Mouse (Mus musculus): ENCODE measurements around the gene Ppp1cb.
"Not testable (repeated sequence)": the region's sequence is repeated elsewhere in the genome, so short reads cannot be mapped to it uniquely, and the experiment has no call there.

Ppp1cb gene

DNA sequence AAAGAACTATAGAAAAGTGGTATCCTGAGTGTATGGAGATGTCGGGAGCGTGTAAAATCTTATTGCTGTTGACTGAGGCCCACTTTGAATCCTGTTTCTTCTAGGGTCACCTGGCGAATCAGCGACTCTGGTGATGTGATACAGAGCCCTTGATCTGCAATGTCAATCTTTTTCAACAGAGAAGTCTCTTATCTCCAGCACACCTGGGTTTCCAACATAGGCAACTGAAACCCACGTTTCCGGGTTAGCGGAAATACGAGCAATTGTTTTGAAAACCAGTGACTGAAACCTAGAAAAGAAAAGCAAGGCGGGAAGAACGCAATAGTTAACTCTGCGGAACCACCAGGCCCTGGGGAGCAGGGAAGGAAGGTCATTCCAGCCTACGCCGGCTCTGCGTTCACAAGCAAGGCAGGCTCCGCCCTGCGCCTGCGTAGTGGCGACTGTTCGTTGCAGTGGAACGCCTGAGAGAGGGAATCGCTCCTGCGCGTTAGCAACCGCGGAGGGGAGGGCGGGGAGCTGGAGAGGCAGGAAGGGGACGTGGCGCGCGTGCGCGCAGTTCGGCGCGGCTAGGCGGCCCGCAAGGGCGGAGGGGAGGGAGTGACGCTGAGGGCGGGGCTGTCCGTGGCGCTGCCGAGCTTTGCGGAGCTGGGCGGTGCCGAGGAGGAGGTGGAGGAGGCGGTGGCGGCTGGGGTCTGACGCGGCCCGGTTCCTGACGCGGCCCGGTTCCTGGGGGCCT lies at the start of gene Ppp1cb:
Gene Ppp1cb, plus strand, starts transcription at position 436 of the 736 bp plus-strand sequence.
- peak; percentile 82 to 89 for DNase-seq (ENCODE audit: low spot score in 2 of 2)

DNA sequence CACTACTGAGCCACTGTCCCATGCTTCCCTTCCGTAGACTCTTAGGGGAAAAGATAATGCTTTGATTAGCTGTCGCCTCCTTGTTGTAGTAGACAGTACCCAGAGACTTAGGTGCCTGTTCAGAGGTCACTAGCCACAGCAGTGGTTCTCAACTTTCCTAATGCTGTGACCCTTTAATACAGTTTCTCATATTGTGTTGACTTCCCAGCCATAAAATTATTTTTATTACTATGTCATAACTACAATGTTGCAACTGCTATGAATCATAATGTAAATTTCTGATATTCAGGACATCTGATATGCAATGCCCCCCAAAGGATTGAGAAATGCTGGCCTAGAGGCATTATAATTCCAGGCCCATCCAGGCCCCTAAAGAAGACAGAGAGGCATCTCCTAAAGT lies 48.9 kb upstream of the Ppp1cb start:
- no peak for DNase-seq (ENCODE audit: low spot score in 2 of 2)

DNA sequence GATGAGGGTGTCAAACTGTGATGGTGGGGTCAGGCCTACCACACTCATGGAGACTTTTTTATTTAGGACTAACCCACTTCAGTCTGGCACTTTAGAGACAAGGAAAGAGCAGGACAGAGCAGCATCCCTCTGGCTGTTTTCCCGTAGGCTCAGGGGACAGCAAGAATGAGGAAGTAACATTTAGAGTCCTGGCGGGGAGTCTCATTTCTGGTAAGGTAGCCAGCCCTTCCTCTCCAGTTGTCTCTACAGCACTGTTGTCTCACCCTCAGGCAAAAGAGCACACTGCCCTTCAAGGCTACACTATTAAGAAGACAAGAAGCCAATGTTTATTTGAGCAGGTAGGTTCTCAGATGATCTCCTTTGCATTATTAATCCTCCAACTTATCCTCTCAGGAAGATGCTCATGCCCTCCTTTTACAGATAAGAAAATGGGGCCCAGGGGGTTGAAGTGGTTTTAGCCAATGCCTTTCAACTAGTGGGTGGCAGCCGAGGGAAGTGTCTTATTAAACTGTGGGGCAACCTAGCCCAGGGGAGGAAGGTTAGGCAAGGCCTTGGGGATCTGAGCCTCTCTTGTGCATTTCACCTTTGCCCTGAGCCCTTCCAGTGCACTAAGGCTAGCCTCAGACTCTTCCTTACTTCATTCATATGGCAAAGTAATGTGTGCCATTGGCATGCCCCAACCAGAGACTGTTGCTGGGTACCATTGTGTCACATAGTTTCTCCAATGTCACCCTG lies 47.5 kb upstream of the Ppp1cb start:
- no peak for DNase-seq (ENCODE audit: low spot score in 2 of 2)

DNA sequence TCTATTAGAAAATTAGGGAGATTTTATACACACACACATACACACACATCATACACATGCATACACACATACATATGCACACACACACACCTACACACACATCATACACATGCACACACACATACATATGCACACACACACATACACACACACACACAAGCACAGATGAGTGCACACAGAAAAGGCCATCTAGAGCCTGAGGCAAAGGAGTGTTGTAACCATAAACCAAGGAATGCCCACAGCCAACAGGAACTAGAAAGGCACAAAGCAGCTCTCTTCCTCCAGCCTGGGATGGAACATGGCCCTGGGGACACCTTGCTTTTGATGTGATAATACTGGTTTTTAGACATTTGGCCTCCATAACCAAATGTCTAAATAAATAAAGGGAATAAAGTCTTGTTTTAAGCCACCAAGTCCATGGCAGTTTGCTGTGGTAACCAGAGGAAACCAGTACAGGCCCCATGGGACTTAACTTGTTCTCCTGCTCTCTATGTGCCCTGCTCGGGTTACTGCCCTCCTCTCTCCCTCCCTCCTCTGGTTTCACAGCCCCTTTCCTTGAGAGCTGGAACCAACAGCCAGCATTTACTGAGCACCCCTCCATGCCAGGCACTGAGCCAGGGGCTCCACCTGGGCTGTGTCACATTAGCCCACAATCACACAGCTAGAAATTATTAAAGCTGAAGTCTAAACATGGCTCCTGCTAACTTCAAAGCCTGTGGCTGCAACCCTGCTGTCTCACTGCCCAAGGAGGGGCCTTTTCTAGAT lies 46.3 kb upstream of the Ppp1cb start:
- DNase-seq (ENCODE audit: low spot score in 2 of 2) = no peak

DNA sequence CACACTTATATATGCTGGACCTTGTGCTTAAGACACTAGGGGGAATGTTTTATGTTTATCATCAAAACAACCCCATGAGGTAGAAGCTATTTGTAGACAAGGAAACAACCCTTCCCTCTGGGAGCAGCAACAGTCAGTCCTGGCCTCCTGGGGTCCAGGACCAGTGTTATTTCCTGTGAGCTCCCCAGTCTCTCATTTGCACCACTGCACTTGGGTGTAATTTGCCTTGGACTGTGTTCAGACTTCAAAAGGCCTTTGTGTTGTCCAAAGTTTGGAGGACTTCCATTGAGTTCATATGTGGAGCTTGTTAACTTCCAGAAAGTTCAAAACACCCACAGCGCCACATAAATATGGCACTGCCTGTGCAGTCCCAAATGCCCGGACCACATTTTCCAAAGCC lies 45.6 kb upstream of the Ppp1cb start:
- no peak for DNase-seq (ENCODE audit: low spot score in 2 of 2)

DNA sequence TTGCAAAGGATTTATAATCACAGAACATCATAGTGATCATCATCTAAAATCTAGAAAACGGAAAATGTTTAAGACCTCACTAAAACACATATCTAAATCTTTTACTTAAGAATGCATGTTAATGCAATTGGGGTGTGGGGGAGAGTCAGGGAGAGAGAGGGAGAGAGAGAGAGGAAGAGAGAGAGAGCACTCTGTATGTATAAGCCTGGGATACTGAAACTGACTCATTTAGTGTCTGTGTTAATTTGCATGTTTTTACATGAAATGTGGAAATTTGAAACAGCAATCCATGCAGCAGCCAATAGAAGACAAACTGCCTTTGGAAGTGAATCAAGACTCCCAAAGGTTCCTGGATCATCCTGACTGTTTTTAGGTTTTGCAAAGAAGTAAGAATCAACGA lies 45.1 kb upstream of the Ppp1cb start:
- DNase-seq (ENCODE audit: low spot score in 2 of 2) = no peak

DNA sequence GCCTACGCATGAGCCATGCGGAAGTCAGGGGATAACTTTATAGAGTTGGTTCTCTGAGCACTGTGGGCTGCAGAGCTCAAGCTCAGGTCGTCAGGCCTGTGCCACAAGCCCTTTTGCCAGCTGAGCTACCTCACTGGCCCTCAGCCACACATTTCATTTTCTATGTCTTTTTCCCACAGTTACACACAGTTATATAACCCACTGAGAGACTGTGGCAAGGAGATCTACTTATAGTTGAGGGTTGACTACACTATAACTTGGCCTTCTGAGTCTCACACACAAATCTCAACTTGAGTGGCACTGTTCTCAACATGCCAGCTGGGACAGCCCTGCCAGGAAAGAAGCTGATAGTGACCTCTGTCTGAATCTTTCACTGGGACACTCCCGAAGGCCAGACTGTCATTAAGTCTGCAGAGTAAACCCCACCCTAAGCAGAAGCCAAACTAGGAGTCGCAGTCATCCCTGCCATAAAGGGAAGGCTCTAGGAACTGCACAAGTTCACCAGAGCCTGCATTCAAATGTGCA lies 44.1 kb upstream of the Ppp1cb start:
- no peak for DNase-seq (ENCODE audit: low spot score in 2 of 2)

DNA sequence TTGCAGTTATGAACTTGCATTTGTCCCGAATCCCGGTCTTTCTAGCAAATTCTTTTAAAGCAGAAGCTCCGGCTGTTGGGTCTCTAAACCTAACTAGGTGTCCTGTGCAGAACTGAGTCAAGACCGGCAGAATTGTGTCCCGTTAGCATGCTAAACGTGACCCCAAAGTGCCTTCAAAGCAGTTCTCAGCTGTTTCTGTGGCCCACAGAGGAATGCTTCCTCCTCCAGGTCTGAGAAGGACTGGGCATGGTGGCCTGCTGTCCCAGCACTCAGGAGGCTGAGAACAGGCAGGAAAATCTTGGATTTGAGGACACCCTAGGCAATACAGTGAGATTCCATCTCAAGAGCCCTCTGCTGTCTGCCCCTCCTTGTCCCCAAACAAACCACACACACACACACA lies 43.1 kb upstream of the Ppp1cb start:
- no peak for DNase-seq (ENCODE audit: low spot score in 2 of 2)

DNA sequence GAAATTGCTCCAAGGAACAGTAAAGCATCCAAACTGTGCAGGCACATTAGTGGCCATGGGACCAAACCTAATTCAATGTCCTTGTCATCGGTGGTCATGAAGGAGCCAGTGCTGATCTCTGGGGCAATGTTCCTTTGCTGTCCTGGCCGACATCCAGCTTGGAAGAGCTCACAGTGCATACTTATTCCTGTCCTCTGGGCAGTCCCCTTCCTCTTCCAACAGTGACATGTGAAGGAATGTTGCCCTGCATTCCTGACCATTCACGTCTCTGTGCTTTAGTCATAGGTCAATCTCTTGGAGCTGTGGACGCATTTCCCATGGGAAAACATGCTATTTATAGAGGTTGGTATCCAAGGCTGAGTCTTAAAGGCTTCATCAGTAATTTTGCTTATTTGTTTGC lies 41.8 kb upstream of the Ppp1cb start:
- no peak for DNase-seq (ENCODE audit: low spot score in 2 of 2)

DNA sequence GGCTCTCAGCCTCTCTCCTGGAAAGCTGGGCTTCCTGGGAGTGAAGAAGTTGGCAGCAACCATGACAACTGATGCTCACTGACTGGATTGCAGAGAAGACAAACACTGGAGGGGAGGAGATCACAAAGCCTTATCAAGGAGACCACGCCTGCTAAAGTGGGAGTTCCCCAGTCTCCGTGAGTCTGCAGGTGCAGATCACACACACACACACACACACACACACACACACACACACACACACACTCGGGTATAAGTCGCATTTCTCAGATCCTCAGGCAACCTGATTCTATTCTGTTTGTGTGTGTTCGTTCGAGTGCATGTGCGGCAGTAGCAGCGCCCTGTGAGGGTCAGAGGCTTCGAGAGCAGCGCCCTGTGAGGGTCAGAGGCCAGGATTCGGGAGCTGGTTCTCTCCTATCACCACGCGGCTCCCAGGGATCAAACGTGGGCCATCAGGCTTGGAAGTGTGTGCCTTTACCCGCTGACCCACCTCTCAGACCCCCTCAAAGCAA lies 36.5 kb upstream of the Ppp1cb start:
- no peak for DNase-seq (ENCODE audit: low spot score in 2 of 2)

DNA sequence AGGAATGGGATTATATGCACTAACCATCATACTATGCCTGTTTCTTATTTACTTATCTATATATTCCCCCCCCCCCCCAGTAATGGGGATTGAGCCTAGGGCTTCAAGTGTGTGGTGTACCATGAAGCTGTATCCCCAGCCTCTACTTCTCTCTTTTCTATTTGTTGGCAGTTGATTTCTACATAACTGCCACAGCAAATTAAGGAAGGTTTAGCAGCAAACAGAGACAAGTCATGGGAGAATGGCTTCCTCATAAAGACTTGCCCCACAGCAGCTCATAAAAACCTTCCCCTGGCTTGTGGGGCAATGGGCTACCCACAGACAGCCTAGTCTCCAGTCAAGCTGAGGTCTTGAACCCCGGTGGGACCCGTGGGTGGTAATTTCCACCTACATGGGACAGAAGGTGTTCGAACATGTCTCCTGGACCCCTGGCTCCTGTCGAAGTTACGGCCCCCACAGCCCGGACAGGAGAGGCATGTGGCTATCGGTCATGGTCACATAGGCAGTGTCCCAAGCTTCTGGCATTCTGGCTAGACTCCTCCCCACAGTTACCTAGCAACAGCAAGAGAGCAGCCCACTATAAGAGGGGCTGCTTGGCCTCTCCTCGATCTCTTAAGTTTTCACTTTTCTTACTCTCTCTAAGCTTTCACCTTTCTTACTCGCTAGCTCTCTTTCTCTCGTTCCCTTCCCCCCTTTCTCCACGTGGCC lies 35.1 kb upstream of the Ppp1cb start:
- no peak for DNase-seq (ENCODE audit: low spot score in 2 of 2)

DNA sequence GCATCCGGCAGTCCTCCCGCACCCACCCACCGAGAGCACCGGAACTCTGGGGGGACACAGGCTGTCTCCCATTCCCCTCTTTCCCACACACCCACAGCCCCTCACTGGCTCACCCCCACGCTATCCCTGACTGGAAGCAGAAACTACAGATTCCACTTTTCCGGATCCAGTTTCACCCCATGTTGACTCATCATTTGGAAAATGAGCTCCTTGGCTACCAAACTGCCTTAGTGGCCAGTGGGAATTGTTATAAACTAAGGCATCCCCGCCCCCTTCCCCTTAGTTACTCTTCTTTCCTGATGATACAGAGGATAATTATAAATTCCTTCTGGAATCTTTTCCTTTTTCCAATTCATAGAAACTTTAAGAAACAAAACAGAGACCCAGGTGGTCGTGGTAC lies 34.2 kb upstream of the Ppp1cb start:
- DNase-seq (ENCODE audit: low spot score in 2 of 2) = no peak

DNA sequence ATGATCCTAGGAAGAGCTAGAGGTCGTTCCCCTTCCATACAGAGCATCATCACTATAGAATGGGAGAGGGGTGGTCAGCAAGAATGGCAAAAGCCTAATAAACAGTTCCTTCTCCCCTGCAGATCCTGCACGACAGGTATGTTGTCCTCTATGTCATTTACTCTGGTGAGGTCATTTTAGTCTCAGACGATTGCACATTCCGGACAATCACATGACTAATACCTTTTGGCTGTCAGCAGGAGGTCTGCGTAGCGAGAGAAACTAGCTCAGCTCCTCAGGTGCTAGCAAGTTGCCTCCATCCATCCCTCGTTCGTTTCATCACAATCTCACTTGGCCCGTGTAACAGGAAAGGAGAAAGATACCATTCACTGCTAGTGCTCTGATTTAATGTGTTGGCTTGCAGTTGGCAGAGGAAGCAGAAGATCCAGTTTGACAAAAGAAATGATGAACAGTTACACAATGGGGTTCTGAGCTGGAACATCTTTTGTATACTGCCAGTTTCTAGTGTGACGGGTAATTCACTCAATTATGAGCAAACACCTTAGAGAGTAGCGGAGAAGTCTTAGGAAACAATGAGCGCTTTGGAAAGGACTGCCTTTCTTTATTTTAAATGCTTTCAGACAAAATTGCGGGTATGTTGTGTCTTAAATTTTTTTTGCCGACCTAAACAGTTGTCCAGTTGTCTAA lies 33.0 kb upstream of the Ppp1cb start:
- DNase-seq (ENCODE audit: low spot score in 2 of 2) = no peak

DNA sequence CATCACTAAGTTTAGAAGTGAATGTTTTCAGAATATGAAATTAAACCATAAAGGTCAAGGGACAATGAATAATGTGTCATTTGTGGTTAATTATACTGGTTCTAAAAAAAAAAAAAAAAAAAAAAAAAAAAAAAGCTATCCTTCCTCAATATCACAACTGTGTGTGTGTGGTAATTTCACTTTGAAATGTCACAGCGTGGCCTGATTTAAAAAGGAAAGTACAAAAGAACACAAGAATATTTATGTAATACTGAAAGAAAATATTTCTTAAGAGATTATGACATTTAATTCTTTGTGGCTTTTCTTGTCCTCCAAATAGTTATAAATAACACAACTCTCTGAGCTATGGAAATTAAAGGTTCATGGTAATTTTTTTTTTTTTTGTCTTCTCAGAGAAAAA lies 28.2 kb upstream of the Ppp1cb start:
- no peak for DNase-seq (ENCODE audit: low spot score in 2 of 2)

DNA sequence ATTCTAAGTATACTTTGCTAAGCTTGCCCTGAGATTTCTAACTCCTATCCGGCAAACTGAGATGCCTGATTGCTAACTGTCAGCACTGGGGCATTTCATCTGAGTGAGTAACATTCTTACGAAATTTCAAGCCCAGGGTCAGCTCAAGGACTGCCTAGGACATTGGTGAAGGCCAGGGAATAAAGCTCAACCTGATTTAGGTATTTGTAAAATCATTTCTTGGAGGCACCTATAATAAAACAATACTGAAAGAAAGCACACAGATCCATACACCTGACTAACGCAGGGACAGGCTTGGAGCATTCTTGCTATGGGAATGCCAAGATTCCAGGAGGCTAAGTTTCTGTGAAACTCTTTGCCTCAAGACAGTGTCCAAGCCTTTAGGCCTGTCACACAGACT lies 24.3 kb upstream of the Ppp1cb start:
- not testable (repeated sequence) for DNase-seq (ENCODE audit: low spot score in 2 of 2)

DNA sequence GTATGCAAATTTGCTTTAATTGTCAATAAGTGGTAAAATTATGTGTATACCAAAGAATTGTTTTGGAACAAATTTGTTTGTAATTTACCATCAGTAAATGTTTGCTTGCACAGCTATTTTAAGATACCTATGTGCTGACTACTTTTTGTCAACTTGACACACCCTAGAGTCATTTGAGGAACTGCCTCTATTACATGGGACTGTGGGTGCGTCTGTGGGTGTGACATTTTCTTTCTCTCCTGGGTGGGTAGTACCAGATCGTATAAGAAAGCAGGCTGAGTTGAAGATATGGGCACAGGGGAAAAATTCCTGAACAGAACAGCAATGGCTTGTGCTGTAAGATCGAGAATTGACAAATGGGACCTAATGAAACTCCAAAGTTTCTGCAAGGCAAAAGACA lies 23.0 kb upstream of the Ppp1cb start:
- DNase-seq (ENCODE audit: low spot score in 2 of 2) = no peak

DNA sequence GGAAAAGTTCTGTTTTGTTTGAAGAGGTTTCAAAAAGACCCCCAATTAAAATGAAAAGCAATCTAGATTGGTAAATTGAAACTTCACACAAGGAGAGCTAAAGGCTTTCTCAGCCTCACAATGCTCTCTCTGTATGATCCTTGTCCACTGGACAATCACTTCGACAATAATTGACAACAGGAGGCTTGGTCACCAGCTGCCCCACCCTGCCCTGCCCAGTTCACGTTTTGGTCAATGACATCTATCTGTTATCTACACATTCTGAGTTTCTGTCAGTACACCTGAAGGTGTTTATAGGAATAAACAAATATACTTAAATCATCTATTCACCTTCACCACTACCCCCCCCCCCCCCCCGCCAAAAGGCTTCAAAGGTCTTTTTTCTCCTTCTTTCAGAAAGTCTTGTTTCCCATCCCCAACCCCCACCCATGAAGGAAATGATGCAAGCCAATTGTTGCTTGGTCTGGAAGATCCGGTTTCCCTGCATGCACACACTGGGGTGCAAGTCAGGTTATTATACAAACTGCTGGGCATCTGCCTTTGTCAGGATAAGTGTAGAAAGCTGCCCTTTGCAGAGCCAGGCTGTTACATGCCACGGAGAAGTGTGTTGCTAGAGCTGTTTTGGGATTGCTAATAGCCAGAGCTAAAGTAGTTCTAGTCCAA lies 20.6 kb upstream of the Ppp1cb start:
- DNase-seq (ENCODE audit: low spot score in 2 of 2) = no peak

DNA sequence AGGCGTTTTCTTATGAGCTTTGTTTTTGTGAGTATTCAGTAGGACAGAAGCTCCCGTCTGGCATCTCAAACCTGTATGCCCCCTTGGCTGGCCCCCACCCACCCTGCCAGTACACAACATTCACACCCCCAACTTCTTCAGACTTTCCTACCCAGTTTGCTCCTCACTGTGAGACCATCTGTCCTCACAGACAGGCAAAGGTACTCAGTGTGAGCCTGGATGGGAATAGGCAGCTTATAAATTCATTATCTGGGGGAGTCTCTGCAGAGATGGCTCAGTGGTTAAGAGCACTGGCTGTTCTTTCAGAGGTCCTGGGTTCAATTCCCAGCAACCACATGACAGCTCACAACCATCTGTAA lies 20.1 kb upstream of the Ppp1cb start:
- no peak for DNase-seq (ENCODE audit: low spot score in 2 of 2)

DNA sequence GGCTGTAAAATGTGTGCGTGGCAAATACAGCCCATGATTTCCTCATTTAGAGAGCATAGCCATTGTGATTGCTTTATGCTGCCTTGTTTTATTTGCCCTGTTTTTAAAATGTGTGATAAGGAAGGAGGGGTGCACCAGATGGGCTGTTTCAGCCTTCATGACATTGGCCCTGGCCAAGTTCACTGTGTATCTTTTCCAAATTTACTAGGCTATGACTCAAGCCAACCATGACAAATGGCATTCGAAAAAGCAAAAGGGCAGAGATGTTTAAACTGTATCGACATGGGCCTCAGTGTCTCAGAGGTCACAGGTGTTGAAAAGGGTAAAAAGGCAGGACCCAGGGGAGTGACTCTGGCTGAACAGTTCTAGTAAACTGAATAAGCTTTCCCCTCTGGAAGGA lies 17.3 kb upstream of the Ppp1cb start:
- no peak for DNase-seq (ENCODE audit: low spot score in 2 of 2)

DNA sequence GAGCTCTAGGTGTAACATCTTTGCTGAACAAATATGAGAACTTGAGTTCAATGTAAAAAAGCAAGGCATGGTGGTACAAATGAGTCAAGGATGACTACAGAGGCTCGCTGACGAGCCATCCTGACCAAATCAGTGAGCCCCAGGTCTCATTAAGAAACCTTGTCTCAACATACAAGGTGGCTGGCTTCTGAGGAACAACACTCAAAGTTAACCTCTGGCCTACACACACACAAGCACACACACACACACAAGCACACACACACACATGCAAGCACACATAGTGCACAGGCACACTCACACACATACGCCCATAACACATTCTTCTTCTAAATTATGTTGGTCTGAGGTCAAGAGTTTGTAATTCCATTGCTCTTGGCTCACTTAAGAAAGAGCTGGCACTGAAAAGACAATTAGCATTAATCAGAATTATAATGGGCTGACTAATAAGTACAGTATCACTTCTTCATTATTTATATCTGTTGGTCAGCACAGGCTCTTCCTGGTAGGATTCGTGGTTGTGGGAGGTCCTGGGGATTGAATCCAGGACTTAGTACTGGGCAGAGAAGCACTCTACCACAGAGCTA lies 16.6 kb upstream of the Ppp1cb start:
- DNase-seq (ENCODE audit: low spot score in 2 of 2) = no peak

Data from frontal cortex, postnatal 25 days (tissue).